Comparison of ENCODE assay signal across 9 mouse cellular contexts in the genomic region with DNA sequence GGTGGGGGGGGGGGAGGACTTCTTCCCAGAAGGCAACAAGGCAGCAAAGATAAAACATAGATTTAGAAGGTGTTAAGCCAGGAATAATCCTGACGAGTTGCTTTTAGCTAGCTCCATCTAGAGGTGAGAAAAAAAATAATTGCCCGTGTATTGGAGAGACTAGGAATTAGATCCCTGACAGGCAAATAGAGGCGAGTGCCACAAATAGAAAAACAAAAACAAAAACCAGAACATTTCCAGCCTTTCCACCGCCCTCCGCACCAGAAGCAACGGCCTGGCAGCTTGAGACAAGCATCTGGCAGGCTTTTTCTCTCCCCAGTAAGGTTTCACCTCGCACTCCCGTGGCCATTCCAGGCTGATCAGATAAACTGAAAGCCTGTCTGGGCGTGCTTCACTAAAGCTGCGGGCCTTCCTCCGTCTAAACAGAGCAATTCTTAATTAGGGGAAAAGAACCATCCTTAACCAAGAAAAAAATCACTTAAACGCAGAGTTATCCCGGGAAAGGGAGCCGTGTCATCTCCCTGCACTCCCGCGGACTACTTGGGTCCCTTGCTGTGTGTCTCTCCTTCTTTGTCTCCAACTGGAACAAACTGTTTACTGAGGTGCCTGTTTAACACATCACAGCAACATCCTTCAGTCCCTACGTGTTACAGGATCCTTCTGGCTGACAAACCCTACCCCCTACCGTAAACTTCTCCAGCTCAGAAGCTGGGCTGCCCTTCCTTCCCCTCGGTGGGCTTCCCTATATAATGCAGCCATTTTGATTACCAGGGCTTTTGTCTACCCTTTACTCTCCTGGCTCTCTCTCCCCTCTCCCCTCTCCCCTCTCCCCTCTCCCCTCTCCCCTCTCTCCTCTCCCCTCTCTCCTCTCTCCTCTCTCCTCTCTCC. TPM values are rescaled to one million over a fixed set of nuclear protein-coding genes. Genes with fewer than 3 reads are reported as not detected.
DNase-seq lines count a peak whose midpoint lies in the region; ATAC-seq and TF ChIP-seq lines count a peak whose summit lies in the region.
"Had no signal": no experiment of that assay in that cellular context is flagged by ENCODE, and none has a peak within 500 bp of the region (broad histone marks: within the 10 kb centered on the region; RNA-seq: fewer than 3 reads in every experiment).

No protein-coding gene starts in this region.

- peak; percentile 84 for ATAC-seq in forebrain, embryonic 12.5 days (ENCODE audit: low FRiP score)
- peak; percentile 82 for ATAC-seq in hindbrain, postnatal 0 days
- peak; percentile 74 for ATAC-seq in midbrain, embryonic 12.5 days (ENCODE audit: low FRiP score, low read depth)

- peak overlapping the region; percentile 43 for H3K4me3 ChIP-seq in forebrain, embryonic 12.5 days (replicated peaks)
- peak overlapping the region; percentile 43 for H3K4me3 ChIP-seq in hindbrain, postnatal 0 days (ENCODE audit: low read length)
- peak overlapping the region; percentile 43 for H3K4me3 ChIP-seq in midbrain, embryonic 12.5 days

- no peaks in the 10 kb centered on the region for H3K9me3 ChIP-seq in forebrain, embryonic 12.5 days
- H3K9me3 ChIP-seq in hindbrain, postnatal 0 days (ENCODE audit: low read length), result no peaks in the 10 kb centered on the region
- H3K9me3 ChIP-seq in midbrain, embryonic 12.5 days, result no peaks in the 10 kb centered on the region

- TF ChIP-seq CTCF in brain, embryonic 14.5 days (IDR thresholded peaks at IDR 0.05; ENCODE audit: borderline replicate concordance, extremely low read depth, insufficient read depth, insufficient read length), result no peak
- peak; percentile 62 for TF ChIP-seq CTCF in hindbrain, postnatal 0 days (IDR thresholded peaks at IDR 0.05; ENCODE audit: low read depth)

- peak overlapping the region; percentile 78 for H3K4me2 ChIP-seq in forebrain, embryonic 12.5 days
- peak overlapping the region; percentile 92 for H3K4me2 ChIP-seq in hindbrain, postnatal 0 days (ENCODE audit: low read depth, low read length)
- peak overlapping the region; percentile 75 for H3K4me2 ChIP-seq in midbrain, embryonic 12.5 days (replicated peaks)

- 3% methylated on average over 19 of the region's 19 CpGs for WGBS in forebrain, embryonic 12.5 days
- 2% methylated on average over 19 of the region's 19 CpGs for WGBS in hindbrain, postnatal 0 days
- 3% methylated on average over 19 of the region's 19 CpGs for WGBS in midbrain, embryonic 12.5 days

- H3K9ac ChIP-seq in forebrain, embryonic 12.5 days, result peak overlapping the region; percentile 56
- H3K9ac ChIP-seq in hindbrain, postnatal 0 days (replicated peaks; ENCODE audit: low read length), result peak overlapping the region; percentile 60
- H3K9ac ChIP-seq in midbrain, embryonic 12.5 days (replicated peaks), result peak overlapping the region; percentile 65

- H3K4me1 ChIP-seq in forebrain, embryonic 12.5 days, result peaks cover 9% of the 10 kb centered on the region; the same call in 1 of the 2 replicates
- H3K4me1 ChIP-seq in hindbrain, postnatal 0 days (ENCODE audit: insufficient read depth, low read length), result no peaks in the 10 kb centered on the region
- peaks cover 4% of the 10 kb centered on the region; the same call in 1 of the 2 replicates for H3K4me1 ChIP-seq in midbrain, embryonic 12.5 days

- H3K27ac ChIP-seq in forebrain, embryonic 12.5 days, result 0 out of 2 replicates have a peak overlapping the region, but pooled peaks have one; percentile 31
- peak overlapping the region; percentile 69 for H3K27ac ChIP-seq in hindbrain, postnatal 0 days
- H3K27ac ChIP-seq in midbrain, embryonic 12.5 days (replicated peaks), result peak overlapping the region; percentile 72

- intact Hi-C loops in left cerebral cortex, postnatal 4 days (cut with DNase I), result loop anchor here (5.0 to 10.0 kb wide), 2 partner anchors 81 to 154 kb away; no protein-coding TSS in a partner anchor

- H3K27me3 ChIP-seq in forebrain, embryonic 12.5 days, result peaks cover 8% of the 10 kb centered on the region; the same call in 1 of the 2 replicates
- no peaks in the 10 kb centered on the region for H3K27me3 ChIP-seq in hindbrain, postnatal 0 days (ENCODE audit: insufficient read depth, low read length)
- H3K27me3 ChIP-seq in midbrain, embryonic 12.5 days, result peaks cover 9% of the 10 kb centered on the region; the same call in 1 of the 2 replicates

- H3K36me3 ChIP-seq in forebrain, embryonic 12.5 days (replicated peaks), result no peaks in the 10 kb centered on the region
- no peaks in the 10 kb centered on the region for H3K36me3 ChIP-seq in hindbrain, postnatal 0 days (ENCODE audit: insufficient read depth, low read length)
- H3K36me3 ChIP-seq in midbrain, embryonic 12.5 days, result no peaks in the 10 kb centered on the region

- DNase-seq in kidney, adult 18-20 months, result peak; percentile 30
- DNase-seq in kidney, adult 11 months, result no peak
- DNase-seq in brain, embryonic 14.5 days (ENCODE audit: low read depth), result peak; percentile 89
- peak; percentile 81 for DNase-seq in hindbrain, postnatal 0 days (ENCODE audit: low spot score)
- DNase-seq in left cerebral cortex, postnatal 4 days, result peak; percentile 18
- peak; percentile 56 for DNase-seq in testis, postnatal 10 days (ENCODE audit: low spot score)

- no peak for TF ChIP-seq POLR2A in brain, embryonic 14.5 days (IDR thresholded peaks at IDR 0.05; ENCODE audit: borderline replicate concordance, extremely low read depth, insufficient read depth, insufficient read length, poor library complexity, severe bottlenecking)

RNA-seq across cellular contexts. Expression of a gene that starts 25.7 kb away (rescaled TPM):
- not detected in 2 replicates for polyA plus RNA-seq in brain, embryonic 14.5 days (2012; rRNA removed)
- not detected in 2 replicates for polyA plus RNA-seq in forebrain, embryonic 12.5 days (2016; fragmentation: Nextera tagmentation; extraction: Ambion mirVana)
- not detected in 2 replicates for total RNA-seq in hindbrain, postnatal 0 days (2014; rRNA removed)
- not detected in 2 replicates for polyA plus RNA-seq in hindbrain, postnatal 0 days (2015; fragmentation: Nextera tagmentation; extraction: Ambion mirVana)
- total RNA-seq in left cerebral cortex, postnatal 4 days (2021), result not detected
- not detected in 2 replicates for polyA plus RNA-seq in midbrain, embryonic 12.5 days (2016; fragmentation: Nextera tagmentation; extraction: Ambion mirVana)
- total RNA-seq: adrenal gland, postnatal 36 days had no signal

RNA-seq across cellular contexts. Expression of a gene that starts 58.6 kb away (rescaled TPM):
- 10.6 and 17.0 TPM in 2 replicates for polyA plus RNA-seq in brain, embryonic 14.5 days (2012; rRNA removed)
- polyA plus RNA-seq in forebrain, embryonic 12.5 days (2016; fragmentation: Nextera tagmentation; extraction: Ambion mirVana), result 12.3 and 12.5 TPM in 2 replicates
- total RNA-seq in hindbrain, postnatal 0 days (2014; rRNA removed), result 25.7 and 27.8 TPM in 2 replicates
- 22.3 and 24.8 TPM in 2 replicates for polyA plus RNA-seq in hindbrain, postnatal 0 days (2015; fragmentation: Nextera tagmentation; extraction: Ambion mirVana)
- 10 to 100 TPM; 36.6 to 38.4 TPM for total RNA-seq in left cerebral cortex, postnatal 4 days (2021)
- 12.9 and 13.4 TPM in 2 replicates for polyA plus RNA-seq in midbrain, embryonic 12.5 days (2016; fragmentation: Nextera tagmentation; extraction: Ambion mirVana)
